Mouse (Mus musculus) WW6 (cell line): ENCODE data around the gene Cat.
A peak's percentile ranks its signal among the peaks of the same experiment; 100 is the strongest.

Experiments
- DNase-seq: peaks from one replicate; pipeline ENCODE4 v3.0.0-alpha.2; 2013; ENCODE audit warnings: low read depth, low spot score

Gene Cat

GRCm38 (mm10) chr2:103477456-103477855, 7.5 kb downstream of the Cat start:
- no peak for DNase-seq

DNA sequence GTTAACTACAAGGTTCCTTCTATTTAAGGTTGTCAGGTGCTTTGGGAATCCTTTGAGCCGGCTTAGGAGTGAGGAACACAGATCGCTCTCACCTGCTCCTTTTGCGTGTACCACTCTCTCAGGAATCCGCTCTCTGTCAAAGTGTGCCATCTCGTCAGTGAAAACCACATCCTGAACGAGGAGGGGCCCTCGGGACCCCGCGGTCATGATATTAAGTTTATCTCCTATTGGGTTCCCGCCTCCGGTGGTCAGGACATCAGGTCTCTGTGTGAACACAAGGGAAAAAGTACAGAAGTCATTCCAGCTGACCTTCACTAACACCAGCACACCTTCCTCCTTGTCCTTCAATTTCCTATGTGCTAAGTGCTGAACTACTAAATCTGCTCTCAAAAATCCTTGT, 8.3 kb downstream of the Cat start:
- DNase-seq, result no peak

DNA sequence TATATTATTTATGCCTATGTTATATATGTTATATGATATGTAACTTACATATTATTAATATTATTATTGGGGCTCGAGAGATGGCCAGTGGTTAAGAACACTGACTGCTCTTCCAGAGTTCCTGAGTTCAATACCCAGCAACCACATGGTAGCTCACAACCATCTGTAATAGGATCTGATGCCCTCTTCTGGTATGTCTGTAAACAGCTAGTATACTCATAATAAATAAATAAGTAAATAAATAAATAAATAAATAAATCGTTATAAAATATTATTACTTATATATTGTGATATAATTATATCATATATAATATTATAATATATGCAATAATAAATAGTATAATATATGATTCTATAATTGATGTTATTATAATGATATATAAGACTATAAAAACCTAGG, 8.8 kb downstream of the Cat start:
- no peak for DNase-seq

GRCm38 (mm10) chr2:103473362-103473761, 11.6 kb downstream of the Cat start:
- DNase-seq, result no peak

DNA sequence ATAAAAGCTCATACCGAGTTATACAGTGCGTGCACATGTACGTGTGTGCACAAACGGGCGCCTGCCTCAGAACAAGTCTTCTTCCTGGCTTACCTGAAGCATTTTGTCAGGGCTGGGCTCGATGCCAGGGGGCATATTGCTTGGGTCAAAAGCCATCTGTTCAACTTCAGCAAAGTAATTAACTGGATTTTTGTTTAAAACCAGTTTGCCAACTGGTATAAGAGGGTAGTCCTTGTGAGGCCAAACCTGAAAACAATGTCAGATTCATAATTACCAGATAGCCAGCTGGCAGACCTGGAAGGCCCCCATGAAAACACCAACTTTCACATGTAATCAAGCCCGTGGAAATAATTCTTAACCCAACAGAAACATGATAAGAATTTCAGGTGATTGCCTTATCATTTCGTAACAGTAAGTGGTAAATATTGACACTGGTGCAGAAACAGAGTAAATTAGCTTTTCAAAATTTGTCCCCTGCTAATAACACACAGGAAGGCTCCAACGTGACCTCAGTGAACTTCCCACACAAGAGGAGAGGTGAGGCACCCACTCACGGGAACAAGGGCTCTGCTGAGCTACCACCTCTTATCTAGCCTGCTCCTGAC, 17.9 kb downstream of the Cat start:
- no peak for DNase-seq

DNA sequence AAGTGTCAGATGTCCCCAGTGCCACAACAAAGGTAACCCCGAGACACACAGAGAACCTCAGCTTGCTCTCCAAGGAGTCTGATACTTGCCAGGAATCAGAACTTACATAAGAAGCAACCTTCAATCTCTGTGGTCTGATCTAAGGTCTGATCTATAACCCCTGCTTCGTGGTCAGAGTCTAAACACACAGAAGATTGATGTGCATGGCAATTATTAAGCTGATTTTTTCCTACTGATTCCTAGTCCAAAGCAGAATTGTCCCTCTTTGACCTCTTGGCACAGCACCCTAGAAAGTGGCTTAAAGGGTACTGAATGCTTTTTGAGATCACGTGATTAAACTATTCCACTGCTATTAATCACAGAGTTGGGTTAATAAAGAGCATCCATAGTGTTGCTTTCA, 18.7 kb downstream of the Cat start:
- no peak for DNase-seq

DNA sequence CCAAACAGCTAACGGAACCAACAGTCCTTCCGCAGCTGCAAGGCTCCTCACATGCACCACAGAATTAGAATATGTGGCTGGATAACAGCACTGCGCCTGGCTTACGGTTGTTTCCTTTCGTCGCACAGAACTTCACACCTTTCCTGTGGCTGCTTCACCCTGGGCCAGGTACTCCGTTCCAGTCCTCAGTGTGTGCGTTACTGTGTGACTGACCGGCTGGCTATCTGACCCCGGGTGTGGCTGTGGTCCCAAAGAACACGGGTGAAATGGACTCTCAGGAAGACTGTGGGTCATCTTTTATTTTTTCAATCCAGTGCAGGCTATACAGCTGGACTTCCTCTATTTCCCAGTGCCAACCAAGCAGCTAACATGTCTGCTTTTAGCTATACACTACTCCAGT, 19.5 kb downstream of the Cat start:
- DNase-seq, result no peak

GRCm38 (mm10) chr2:103464524-103464923, 20.4 kb downstream of the Cat start:
- no peak for DNase-seq

GRCm38 (mm10) chr2:103462746-103463145, 22.2 kb downstream of the Cat start:
- DNase-seq, result no peak

GRCm38 (mm10) chr2:103461743-103462142, 23.2 kb downstream of the Cat start:
- DNase-seq, result no peak

DNA sequence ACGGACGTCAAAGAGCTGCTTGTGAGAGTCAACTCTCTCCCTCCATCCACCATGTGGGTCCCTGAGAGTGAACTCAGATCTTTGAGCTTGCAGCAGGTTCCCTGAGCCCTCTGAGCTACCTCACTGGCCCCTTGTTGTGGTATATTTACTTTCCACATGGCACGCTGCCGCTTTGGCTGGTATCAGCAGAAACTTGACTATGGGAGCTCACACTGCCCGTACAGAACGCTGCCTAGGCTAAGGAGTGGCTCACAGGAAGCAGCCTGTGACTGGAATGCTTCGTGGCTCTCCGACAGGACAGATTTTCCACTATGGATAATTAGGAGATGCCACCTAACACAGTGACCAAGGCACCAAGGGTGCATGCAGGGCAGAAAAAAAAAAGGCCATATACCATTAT, 23.8 kb downstream of the Cat start:
- DNase-seq, result no peak

- no peak for DNase-seq
Measured at GRCm38 (mm10) chr2:103459069-103459468, 25.9 kb downstream of the Cat start.

DNA sequence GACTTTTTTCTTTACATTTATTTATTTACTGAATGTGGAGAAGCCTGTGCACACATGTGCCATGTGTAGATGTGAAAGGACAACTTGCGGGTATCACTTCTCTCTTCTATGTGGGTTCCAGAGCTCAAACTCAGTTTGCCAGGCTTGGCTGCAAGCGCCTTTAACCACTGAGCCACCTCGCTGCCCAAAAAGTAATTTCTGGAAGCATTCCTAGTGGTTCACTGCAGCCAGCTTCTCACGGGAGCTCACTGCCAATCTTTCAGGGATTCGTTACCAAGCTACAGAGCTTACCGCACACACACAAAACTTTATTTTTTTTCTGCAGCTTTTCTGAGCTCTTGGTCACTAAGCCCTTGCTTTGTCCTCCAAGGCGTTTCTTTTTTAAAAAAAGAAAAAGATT, 27.3 kb downstream of the Cat start:
- no peak for DNase-seq

DNA sequence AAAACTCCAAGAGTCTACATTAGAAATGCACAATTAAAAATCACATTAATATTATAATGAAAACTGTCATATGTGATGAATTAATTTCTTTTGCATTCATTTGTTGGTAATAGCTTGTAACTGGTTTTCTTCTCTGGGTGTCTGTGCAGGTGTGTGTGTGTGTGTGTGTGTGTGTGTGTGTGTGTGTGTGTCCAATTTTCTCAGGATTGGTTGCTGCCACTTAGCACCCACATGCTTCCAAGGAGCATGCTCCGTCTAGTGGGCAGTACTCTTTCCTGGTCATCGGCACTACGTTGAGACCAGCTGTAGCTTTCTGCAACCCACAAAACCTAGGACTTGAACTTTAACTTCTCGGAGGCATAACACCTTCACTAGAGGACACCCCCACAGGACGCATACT, 27.9 kb downstream of the Cat start:
- no peak for DNase-seq

- peak; percentile 28 for DNase-seq
Measured at GRCm38 (mm10) chr2:103456646-103457045, 28.3 kb downstream of the Cat start.

DNA sequence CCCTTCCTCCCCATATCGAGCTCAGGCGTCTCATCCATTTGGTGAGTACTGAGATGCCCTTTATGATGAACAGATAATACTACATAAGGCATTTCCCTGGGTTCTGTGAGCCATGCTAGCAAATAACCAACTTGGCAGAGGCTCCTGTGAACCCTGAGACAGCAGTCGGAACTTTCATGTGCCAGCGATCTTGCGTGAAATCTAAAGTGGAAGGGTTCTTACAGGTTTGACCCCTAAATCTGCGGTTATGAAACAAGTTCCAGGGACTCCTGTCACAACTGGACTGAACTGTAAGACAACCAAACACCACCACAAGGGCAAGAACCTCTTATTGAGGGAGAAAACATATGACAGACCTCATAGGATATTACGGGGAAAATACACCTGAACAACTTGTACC, 29.2 kb downstream of the Cat start:
- no peak for DNase-seq

DNA sequence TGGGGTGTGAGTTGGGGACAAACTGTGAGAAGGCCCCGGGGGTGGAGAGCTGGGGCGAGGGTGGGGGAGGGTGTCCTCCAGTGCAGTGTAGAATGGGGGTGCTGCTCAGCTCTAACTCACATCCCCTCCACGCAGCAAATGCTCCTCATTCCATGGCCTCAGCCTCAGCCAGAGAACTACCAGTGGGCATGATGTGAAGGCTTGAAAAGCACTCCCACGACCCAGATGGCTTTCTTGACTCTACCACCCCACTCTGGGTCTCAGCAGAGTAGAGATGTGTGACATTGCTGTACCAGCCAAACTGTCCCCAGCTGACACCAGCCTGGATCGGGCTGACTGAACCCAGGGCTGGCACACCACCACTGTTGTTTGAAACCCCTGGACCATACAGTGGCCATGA, 32.4 kb downstream of the Cat start:
- DNase-seq, result no peak

GRCm38 (mm10) chr2:103450267-103450666, 34.7 kb downstream of the Cat start:
- DNase-seq, result no peak

GRCm38 (mm10) chr2:103449813-103450212, 35.1 kb downstream of the Cat start:
- DNase-seq, result no peak

DNA sequence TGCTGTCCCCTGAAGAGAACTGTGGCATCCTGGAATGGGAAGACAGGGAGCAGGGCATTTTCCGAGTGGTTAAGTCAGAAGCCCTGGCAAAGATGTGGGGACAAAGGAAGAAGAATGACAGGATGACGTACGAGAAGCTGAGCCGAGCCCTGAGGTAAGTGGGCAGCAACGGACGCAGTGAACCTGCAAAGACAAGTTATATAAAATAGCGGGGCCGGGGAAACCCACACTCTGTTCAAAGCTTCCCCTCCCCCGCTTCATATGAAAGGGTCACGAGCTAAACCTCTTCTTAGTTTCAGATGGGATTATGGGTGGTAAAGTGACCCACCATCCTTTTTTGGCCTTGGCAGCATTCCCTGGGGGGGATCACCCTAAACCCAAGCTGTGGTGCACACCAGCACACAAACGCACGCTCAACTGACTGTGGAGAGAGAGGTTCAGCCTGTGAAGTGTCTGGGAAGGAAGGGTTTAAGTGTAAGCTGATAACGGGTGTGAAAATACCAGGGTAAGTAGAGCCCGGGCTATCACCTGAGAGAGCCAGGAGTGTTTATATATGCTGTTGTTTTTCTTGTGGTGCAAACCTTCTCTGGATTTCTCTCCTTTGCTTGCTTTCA, 35.9 kb downstream of the Cat start:
- no peak for DNase-seq

DNA sequence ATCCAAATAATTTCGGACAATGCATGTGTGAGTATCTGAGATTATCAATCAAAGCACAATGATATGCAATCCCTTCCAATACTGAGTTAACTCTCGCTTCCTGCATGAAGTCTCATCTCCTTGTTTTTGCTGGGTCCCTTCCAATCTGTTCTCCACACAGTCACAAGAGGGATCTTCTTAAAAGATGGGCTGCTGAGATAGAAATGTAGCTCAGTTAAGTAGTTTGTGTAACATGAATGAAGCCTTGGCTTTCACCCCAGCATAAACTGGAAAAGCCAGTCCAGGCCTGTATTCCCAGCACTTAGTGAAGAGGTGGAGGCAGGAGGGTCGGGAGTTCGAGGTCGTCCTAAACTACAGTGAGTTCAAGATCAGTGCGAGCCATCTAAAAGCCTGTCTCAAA, 38.6 kb downstream of the Cat start:
- DNase-seq, result no peak

DNA sequence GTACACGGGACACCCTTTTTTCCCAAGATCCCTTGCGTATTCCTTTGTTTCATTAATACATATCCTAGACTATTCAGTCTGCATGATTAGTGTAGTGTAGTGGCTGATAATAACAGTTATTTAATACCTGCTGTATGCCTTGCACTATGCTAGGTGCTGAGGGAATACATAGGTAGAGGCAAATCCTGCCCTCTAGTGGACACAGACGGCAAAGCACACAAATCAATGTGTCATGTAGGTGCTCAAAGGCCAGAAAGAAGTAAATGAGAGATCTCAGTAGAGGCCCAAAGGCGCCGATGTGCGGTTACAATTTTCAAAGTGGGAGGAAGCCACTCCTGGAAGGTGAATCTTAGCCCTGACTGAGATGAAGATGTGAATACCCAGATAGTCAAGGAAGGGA, 39.2 kb downstream of the Cat start:
- peak; percentile 40 for DNase-seq

DNA sequence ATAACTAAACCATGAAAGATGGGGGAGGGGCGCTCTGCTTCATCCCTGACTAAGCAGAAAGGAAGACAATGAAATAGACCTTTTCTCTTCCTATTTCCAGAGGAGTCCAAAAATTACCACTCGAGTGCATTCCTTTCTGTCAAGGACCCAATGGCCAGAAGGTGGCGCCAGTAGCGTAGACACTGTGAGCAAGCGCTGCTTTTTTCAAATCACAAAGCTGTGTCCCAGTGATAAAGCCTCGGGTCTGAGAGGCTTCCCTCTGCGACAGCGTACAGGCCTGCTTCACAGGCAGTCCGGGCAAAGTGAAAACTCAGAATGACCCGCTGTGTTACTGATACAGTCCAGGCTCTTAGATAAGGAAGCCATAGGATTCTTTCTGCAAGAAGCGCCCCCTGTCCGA, 45.2 kb downstream of the Cat start:
- DNase-seq, result peak; percentile 61

GRCm38 (mm10) chr2:103439071-103439622, 45.8 kb downstream of the Cat start:
- no peak for DNase-seq
